Mouse (Mus musculus) lung, adult 2 months (tissue): ENCODE results near the gene Sap30.

ENCODE experiments used
- CTCF ChIP-seq: fragments of 200-500 bp; IDR thresholded peaks from 2 replicates; pipeline ENCODE4 v1.5.1; 2011; ENCODE audit warnings: mild to moderate bottlenecking, low read length, control low read depth; ENCODE audit not compliant: insufficient read depth
- POLR2A ChIP-seq: fragments of 200-500 bp; IDR thresholded peaks from 2 replicates; pipeline ENCODE4 v1.6.1; 2011; ENCODE audit warnings: low read depth, mild to moderate bottlenecking, control low read depth, low read length, borderline replicate concordance; ENCODE audit errors: extremely low read depth

DNA sequence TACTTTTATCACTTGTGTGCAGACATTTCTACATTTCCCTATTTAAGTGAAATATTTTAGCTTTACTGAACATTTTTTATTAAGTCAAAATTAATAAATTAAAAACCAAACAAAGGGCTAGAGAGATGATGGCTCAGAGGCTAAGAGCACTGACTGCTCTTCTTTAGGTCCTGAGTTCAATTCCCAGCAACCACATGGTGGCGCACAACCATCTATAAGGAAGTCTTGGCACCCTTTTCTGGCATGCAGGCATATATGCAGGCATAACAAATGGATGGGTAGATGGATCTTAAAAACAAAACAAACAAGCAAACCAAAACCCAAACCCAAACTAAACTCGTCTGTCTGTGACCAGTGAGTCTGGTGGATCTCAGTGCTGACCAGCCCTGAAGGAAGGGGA lies 44.6 kb upstream of the Sap30 start:
- TF ChIP-seq CTCF (no peak), POLR2A (no peak)
